Mouse (Mus musculus): Measurements from ENCODE around the gene Fat1.

The Fat1 gene

DNA sequence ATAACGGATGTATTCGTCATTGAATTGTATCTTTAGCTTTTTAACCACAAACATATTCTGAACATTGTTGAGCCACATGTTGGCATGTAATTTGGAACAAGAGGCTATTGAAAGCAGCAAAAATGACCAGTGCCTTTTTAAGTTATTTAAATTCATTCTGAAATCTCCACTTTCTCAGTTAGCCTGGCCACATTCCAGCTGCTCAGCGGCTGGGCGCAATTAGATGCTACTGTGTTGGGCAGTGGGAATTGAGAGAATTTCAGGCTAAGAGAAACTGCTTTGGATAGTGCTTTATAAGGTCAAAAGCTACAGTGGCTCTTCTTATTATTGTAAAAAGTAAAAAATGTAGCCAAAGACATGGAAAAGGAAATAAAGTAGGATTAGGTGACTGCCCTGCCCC, 67.4 kb downstream of the Fat1 start:
- DNase-seq (ENCODE audit: low spot score) = no peak

DNA sequence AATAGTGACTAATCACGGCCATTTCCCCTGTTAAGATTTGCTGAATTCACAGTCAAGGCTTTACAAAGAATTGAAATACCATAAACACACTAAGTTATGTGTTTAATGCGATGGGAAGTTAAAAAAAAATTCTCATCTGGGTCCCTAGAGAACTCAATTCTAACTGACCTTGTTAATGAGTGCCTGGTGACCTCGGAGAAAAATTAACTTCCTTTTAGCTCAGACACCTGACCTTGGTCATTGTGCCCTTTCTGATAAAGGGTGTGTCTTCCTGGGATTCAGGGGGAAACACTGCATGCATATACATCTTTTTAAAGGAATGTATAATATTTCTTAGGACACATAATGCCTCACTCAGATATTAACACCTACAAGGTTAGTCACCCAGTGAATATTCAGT, 68.8 kb downstream of the Fat1 start:
- no peak for DNase-seq (ENCODE audit: low spot score)

DNA sequence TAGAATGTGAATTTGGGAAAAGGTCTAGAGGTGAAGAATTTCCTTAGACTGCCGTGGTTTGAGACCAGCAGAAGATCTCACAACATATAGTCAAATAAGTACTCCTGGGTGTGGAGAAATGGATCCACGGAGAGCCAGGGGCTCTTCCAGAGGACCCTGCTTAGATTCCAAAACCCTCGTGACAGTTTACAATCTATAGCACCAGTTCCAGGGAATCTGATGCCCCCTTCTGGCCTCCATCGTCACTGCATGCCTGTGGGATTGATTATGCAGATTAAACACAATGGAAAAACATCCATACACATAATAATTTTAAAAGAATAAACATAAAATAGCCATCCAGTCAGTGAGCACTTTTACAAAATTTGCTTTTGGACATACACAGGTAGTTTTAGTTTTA, 75.4 kb downstream of the Fat1 start:
- no peak for DNase-seq (ENCODE audit: low spot score)

DNA sequence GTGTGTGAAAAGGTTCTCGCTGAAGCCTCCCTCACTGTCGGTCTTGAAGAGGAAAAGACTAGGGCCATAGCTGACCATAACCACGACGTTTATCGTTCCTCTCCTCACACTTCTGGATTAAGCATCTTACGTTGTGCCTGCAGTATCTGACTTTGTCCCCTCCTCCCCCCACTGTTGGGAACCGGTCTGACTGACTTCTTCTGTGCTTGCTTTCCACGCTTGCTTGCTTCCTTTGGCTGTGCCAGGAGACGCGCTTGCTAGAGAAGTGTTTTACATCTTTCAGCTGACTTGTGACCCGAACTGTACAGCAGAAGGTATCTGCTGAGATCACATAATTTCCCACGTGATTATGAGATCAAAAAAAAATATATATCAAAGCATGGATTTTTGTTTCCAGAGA, 76.5 kb downstream of the Fat1 start:
- no peak for DNase-seq (ENCODE audit: low spot score)

DNA sequence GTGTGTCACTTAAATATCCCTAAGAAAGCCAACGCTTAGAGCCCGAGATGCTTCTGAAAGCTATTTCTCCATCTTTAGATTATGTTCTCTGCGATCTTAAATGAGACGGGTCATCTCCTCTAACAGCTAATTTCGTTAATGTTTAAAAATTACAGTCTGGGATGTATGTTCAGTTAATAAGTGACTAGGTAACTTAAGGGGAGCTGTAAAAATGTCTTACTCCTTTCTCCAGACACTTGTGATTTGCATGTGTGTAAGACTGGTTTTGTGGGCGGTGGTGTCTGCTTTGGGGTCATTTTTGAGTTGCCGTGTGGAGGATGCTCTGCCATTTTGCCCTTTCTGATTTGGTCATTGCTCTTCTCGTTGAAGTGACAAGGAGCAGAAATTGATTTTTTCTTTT, 78.6 kb downstream of the Fat1 start:
- no peak for DNase-seq (ENCODE audit: low spot score)

DNA sequence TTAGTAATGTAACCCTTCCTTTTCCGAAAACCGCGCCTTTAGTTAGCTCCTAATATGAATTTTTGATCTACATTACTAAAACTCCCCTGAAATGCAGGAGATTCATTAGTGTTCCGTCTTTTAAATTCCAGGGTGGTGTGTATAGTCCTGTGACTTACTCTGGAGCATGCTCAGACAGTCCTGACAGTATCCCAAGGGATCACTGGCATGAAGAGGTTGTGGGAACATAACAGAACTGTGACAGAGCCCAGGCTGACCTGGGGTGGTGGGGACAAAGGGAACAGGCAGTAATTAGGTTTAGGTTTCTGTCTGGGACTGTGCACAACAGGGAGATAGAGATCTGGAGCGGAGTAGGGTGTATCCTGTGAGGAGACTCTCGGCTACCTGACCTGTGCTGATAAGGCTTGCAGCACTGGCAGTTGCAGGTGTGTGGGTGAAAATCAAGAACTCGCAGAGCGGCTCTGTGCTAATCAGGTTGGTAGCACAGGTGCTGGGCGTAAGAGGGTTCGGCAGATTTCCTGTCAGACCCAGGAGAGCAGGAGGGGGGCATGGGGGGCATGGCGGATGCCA, 79.3 kb downstream of the Fat1 start:
- DNase-seq (ENCODE audit: low spot score) = no peak

DNA sequence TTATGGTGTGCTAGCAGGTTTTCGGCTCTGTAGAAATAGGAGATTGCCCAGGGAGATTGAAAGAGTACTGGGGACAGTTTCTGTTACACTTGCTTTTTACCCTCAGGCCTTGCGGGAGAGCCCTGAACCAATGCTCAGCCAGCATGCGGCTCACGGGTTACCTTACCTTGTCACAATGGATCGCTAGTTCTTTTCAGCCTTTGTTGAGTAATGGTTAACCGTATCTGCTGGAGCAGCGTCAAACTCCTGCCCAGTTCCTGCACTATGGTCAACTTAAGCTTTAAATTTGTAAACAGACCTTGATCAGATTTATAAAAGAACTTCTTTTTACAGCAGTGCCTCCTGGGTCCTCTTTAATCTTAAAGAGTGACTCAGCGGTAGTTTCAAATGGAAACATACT, 80.6 kb downstream of the Fat1 start:
- DNase-seq (ENCODE audit: low spot score) = no peak

DNA sequence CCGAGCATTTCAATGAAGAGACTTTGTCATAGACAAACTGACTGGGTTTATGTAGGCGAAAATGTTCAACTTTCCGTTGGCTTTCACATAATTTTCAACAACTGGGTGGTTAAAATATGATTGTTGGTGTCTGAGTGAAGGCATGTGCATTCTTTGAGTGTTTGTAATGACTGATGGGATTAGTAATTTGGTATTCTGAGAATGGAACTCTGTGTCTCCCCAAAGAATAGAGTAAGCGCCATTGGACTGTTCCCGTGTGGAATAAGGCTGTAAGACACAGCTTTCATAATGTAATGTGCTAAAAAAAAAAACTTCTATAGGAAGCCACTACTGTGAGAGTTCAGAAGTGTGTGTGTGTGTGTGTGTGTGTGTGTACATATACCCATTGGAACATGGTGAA, 84.0 kb downstream of the Fat1 start:
- DNase-seq (ENCODE audit: low spot score) = no peak

DNA sequence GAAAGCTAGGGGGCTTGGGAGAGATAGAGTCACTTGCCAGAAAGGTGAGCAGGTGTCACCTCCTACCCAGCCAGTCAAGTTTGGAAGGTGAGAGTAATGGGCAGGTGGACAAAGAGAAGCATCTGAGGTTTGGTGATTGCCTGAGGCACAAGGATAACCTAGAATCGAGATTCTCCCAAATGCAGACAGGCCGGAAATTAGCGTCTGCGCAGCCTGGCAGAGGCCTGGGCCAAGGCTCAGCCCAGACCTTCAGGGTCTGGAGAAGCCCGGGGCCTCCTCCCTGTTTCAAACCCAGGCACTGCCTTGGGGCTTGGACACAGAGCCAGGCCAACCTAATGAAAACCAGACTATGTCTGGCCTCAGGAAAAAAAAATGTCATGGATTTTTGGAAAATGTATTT, 85.9 kb downstream of the Fat1 start:
- DNase-seq (ENCODE audit: low spot score) = no peak

DNA sequence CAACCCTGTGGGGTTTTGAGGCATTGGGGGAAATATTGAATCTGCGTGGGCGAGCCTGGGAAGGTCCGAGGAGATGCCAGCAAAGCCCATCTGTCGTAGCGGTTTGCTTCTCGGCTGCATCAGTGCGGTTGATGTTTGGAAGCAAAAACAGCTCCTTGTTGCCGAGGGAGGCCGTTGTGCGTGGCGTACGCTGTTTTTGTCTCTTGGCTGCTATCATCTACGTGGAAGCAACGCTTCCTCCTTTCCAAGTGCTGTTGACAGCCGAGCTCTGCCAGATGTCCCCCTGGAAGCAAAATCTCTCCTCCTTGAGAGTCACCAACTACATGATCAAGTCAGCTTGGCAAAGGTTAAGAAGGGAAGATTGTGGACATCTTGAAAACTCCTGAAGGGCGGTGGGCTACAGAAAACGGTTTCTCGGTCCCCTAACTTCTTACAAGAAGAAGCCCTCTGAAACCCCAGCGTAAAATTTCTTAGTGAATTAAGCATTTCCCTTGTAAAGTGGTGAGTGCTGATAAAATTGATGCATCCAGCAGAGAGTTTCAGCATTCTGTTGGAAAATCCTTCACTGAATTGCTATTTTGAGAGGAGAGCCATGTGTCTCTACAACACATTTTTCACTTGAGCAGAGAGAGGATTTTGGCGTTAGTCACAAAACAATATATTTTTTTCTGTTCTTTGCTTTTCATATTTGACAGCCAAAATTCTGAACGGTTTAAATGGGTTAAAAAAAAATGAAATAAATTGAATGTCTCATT, 86.8 kb downstream of the Fat1 start:
- no peak for DNase-seq (ENCODE audit: low spot score)

DNA sequence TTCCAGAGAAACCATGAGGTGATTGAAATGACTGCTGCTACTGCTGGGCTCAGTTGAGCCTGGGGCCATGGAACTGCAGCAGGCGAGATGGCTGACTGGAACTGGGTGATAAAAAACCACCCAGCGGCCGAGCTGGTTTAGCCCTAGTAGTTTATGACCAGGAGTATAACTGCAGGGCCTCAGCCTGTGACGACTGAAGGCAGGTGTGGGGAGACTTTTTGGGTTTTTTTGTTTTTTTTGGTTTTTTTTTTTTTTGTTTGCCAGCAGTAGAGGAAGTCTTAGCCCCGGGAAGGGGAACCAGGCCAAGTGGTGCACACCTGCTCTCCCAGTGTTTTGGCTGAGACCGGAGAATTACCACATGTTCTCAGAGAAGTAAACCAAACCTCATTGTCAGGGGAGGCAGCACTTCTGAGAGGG, 92.8 kb downstream of the Fat1 start:
- no peak for DNase-seq (ENCODE audit: low spot score)

DNA sequence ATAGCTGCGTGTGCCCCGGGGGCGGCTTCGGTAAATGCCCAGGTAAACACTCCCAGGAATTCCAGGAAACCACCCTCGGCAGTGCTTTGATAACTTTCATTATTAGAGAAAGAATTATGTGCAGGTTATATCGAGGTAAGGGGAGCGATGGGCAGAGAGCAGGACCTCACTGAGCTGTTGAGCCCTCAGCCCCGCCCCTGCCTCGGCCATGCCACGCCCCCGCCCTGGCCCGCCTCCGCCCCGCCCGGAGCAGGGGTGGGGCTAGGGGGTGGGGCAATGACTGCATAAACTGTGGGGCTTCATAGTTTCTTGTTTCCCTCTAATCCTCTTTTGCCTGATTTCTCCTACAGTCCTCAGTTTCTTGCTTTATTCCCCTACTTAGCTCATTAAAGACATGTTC, 103.1 kb downstream of the Fat1 start:
- no peak for DNase-seq (ENCODE audit: low spot score)

DNA sequence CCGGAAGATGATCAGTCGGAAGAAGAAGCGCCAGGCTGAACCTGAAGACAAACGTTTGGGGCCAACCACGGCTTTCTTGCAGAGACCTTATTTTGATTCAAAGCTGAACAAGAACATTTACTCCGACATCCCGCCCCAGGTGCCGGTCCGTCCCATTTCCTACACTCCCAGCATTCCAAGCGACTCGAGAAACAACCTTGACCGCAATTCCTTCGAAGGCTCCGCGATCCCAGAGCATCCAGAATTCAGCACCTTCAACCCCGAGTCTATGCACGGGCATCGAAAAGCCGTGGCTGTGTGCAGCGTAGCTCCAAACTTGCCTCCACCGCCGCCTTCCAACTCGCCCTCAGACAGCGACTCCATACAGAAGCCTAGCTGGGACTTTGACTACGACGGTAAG, 108.9 kb downstream of the Fat1 start:
- DNase-seq (ENCODE audit: low spot score) = no peak

DNA sequence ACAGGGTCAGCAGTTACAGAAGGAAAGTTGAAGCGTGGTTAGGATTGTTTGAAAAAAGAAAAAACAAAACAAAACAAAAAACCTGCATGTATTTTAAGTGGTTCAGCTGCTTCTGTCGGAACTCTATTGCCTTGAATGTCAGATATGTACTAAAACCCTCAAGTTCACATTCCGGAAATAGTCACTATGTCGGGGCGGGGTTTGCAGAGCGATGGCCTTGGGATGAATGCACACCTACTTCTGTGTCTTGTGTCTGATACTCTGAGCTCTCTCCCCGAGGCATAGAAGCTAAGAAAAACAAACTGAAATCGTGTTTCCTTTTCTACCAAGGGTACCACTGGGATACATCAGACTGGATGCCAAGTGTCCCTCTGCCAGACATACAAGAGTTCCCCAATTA, 115.2 kb downstream of the Fat1 start:
- no peak for DNase-seq (ENCODE audit: low spot score)

DNA sequence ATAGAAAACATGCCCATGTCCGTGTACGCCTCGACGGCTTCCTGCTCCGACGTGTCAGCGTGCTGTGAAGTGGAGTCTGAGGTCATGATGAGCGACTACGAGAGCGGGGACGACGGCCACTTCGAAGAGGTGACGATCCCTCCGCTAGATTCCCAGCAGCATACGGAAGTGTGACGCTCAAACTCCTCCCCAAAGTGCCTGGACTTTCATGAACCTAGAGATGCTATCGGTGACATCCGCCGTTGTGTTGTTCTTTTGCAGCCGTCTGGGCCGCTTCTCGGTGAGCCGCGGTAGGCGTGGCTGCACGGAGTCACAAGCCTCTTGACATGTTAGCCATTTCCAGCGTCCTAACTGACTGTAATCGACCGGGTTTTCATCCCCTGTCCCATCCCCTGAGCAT, 116.0 kb downstream of the Fat1 start:
- no peak for DNase-seq (ENCODE audit: low spot score)

DNA sequence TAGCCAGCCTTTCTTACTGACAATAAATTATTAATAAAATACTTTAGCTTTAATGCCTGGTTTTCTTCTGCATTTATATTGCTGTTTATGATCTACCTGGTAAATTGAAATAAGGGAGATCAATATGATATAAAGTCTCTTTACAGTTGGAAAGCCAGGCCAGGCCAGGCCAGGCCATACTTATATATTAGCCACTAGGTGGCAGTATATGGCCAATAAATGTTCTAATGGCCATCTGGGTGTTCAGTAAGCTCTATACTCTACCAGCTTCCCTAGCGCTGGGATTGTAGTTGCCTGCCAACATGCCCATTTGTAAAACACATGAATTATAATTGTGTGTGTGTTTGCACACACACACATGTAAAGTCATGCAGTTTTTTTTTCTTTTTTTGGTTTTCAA, 117.0 kb downstream of the Fat1 start:
- no peak for DNase-seq (ENCODE audit: low spot score)

DNA sequence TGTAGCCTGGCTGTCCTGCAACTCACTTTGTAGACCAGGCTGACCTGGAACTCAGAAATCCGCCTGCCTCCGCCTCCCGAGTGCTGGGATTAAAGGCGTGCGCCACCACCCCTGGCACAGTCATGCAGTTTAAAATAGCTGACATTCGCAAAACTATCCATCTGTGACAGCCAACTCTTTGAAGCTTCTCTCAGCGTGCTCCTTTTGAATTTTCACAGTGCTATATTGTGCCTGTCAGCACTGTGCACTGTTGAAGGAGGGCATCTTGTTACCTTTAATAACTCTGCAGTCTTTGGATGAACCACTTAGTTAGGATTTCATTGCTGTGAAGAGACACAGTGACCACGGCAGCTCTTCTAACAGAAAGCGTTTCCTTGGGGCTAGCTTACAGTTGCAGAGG, 117.4 kb downstream of the Fat1 start:
- DNase-seq (ENCODE audit: low spot score) = no peak

DNA sequence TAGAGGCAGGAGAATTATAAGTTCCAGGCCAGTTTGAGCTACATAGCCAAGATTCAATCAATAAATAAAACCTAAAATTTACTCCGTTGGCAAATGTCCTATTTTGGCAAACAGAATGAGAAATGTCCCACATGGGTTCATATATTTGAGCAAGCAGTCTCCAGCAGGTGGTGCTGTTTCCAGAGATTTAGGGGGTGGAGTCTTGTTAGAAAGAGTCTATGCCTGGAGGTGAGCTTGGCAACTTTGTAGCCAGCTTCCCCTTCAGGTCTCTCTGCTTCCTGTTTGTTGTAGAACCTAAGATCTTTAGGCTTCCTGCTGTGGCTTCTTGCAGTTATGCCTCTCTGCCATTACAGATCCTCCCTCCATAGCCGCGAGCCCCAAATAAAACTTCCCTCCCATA, 120.3 kb downstream of the Fat1 start:
- DNase-seq (ENCODE audit: low spot score) = no peak

DNA sequence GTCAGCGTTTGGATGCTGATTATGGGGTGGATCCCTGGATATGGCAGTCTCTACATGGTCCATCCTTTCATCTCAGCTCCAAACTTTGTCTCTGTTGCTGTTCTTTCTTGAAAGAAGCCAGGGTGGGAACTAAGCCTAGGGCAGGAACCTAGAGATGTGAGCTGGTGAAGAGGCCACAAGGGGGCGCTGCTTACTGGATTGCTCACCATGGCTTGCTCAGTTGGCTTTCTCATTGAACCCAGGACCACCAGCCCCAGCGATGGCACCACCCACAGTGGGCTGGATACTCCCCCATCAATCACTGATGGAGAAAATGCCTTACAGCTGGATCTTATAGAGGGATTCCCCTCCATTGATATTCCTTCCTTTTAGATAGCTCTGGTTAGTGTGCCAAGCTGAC, 121.6 kb downstream of the Fat1 start:
- no peak for DNase-seq (ENCODE audit: low spot score)

DNA sequence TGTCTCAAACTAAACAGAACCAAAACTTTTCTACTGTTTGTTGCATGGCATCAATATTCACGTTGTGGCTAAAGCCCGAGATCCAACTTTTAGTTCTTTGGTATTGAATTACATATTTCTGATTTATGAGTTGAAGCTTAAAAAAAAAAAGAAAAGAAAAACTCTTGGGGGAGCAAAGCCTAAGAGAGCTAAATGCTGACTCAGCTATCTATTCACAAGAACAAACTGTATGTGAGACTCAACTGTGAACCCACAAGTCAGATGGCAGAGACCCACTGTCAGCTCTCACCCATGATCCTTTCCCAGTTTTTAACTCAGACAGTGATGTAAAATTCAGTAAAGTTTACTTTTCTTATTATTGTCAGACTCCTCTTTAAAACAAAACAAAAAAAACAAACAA, 124.8 kb downstream of the Fat1 start:
- no peak for DNase-seq (ENCODE audit: low spot score)

DNA sequence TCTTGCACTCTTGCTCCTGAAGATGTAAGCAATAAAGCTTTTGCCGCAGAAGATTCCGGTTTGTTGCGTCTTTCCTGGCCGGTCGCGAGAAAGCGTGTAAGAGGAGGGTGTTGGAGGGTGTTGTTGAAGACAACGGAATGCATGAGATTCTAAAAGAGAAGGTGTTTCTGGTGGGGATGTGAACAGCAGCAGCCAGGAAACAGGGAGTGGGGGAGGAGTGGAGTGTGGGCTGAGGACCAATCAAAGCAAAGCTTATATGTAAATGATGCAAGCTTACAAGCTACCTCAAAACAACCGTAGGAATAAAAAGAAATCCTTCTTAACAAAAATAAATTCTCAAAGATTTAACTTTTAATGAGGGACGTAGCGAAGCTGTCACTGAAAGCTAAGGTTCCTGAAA, 127.1 kb downstream of the Fat1 start:
- DNase-seq (ENCODE audit: low spot score) = no peak

DNA sequence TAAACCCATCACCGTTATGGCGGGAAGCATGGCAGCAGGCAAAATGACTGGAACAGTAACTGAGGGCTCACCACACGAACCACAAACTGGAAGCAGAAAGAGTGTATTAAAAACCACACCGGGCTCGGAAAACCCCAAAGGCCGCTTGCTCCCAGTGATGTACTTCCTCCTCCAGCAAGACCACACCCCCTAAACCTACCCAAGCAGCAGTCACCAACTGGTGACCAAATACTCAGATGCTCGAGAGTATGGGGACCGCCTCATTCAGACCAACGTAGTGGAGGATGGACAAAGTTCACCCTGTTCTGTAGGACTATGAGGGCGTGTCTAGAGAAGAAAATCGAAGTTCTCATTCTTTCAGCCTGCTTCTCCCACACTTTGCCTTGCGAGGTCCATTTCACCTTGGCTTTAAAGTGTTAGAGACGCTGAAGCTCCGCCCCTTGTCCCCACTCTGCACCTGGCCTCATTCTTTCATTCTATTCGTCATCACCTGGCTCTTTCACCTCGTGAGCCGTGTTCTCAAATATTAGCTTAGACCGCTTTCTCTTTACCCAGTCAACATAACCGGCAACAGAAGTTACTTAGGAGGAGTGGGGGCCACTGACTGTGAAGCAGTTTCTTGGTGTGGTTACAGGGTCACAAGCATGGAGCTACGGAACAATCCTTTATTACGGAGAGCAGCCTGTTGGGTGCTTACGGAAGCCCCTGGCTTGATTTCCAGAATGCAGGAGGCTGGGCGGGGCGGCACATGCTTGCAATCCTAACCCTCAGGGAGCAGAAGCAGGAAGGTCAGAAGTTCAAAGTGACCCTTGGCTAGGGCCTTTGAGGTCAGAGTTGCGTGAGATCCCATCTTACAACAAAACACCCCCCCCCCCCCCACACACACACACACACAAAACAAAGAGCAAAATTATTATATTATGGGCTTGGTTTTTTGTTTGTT, 128.0 kb downstream of the Fat1 start:
- DNase-seq (ENCODE audit: low spot score) = no peak

DNA sequence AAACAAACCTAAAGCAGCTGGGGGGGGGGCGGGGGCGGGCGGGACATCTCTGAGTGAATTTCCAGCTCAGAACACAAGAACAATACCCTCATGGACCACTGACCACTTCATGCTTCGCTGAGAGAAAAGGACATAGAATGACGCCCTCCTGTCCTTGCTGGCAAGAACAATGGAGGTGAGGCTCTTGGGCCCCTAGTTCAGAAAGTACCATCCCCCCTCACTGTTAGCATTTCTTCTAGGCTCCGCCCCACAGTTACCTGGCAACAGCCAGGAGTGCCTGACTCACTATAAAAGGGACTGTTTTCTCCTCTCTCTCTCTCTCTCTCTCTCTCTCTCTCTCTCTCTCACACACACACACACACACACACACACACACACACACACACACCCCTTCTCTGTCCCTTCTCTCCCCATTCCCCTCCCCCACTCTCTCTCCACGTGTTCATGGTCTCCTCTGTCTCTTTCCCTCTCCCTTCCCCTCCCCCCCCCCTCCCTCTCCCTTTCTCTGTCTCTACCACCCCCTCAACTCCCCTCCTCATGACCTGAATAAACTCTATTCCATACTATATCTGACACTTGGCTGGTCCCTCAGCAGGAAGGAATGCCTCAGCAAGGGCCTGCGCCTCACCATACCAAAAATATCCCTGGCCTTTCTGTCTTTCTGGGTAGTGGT, 129.1 kb downstream of the Fat1 start:
- no peak for DNase-seq (ENCODE audit: low spot score)

Measured in MN1 (cell line).